Mouse (Mus musculus) lung, postnatal 0 days (tissue): Measurements from ENCODE around the gene Mpzl2.

ENCODE experiments used
- CTCF ChIP-seq: IDR thresholded peaks from 2 replicates; pipeline ENCODE4 v1.5.1; 2016; ENCODE audit warnings: antibody characterized with exemption, mild to moderate bottlenecking
- EP300 ChIP-seq: IDR thresholded peaks from 2 replicates; pipeline ENCODE4 v1.6.1; 2016; ENCODE audit warnings: antibody characterized with exemption, mild to moderate bottlenecking, control low read depth

- TF ChIP-seq CTCF (no peak), EP300 (no peak)
These were observed 24.7 kb upstream of the Mpzl2 start for GRCm38 (mm10) chr9:45014879-45015278.
